ENCODE assay signal across 9 mouse cellular contexts in the genomic region with DNA sequence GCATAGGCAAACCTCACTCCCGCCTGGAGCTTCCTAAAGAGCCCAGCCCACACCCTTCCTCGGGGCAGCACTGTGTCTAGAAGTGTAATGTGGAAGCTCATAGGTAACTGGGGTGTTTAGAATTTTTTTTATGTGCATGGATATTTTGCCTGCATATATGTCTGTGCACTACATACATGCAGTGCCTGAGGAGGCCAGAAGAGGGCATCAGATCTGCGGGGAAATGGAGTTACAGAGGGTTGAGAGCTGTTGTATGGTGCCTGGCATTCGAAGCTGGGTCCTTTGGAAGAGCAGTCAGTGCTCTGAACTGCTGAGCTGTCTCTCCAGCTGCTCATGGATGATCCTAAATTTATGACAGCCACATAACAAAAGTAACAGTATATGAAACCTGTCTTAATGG. TPM values are rescaled to one million over a fixed set of nuclear protein-coding genes. Genes with fewer than 3 reads are reported as not detected.
DNase-seq lines count a peak whose midpoint lies in the region; ATAC-seq and TF ChIP-seq lines count a peak whose summit lies in the region.
"Had no signal": no experiment of that assay in that cellular context is flagged by ENCODE, and none has a peak within 500 bp of the region (broad histone marks: within the 10 kb centered on the region; RNA-seq: fewer than 3 reads in every experiment).

No protein-coding gene starts in this region.

- no peak for TF ChIP-seq POLR2A in olfactory bulb, adult 2 months (IDR thresholded peaks at IDR 0.05; ENCODE audit: insufficient read depth, low read depth, low read length)

- no peaks in the 10 kb centered on the region for H3K4me1 ChIP-seq in intestine, postnatal 0 days (replicated peaks; ENCODE audit: control insufficient read depth, insufficient read depth, low read length)
- H3K4me1 ChIP-seq in intestine, embryonic 15.5 days (replicated peaks): no peaks in the 10 kb centered on the region
- peaks cover 7% of the 10 kb centered on the region; the same call in 1 of the 2 replicates for H3K4me1 ChIP-seq in olfactory bulb, adult 2 months (ENCODE audit: control insufficient read depth, insufficient read depth, low read length)

- no peak overlapping the region for H3K9ac ChIP-seq in intestine, postnatal 0 days (ENCODE audit: low read depth, low read length)
- no peak overlapping the region for H3K9ac ChIP-seq in intestine, embryonic 15.5 days
- H3K9ac ChIP-seq: liver, embryonic 15.5 days had no signal

- DNase-seq in A20 (ENCODE audit: low read depth, low spot score) (peak; percentile 67), ES-CJ7 (ENCODE audit: low read depth, low spot score) (peak; percentile 61)
- peak; percentile 82 to 86 for DNase-seq in cerebellum, postnatal 10 days
- DNase-seq in kidney, postnatal 36 days: peak; percentile 17 to 76
- DNase-seq in Muller cell, postnatal 12 days (ENCODE audit: inconsistent ontology term): no peak

- no peaks in the 10 kb centered on the region for H3K9me3 ChIP-seq in intestine, postnatal 0 days (ENCODE audit: control insufficient read depth)
- no peaks in the 10 kb centered on the region for H3K9me3 ChIP-seq in intestine, embryonic 15.5 days
- H3K9me3 ChIP-seq: liver, embryonic 15.5 days had no signal

- peaks cover 17% of the 10 kb centered on the region for H3K36me3 ChIP-seq in intestine, postnatal 0 days (ENCODE audit: control insufficient read depth, insufficient read depth)
- H3K36me3 ChIP-seq in intestine, embryonic 15.5 days: no peaks in the 10 kb centered on the region

- no peak for ATAC-seq in intestine, postnatal 0 days
- ATAC-seq in intestine, embryonic 15.5 days: no peak

- no peak overlapping the region for H3K4me2 ChIP-seq in intestine, postnatal 0 days (replicated peaks; ENCODE audit: low read depth)
- H3K4me2 ChIP-seq in intestine, embryonic 15.5 days (replicated peaks): no peak overlapping the region
- H3K4me2 ChIP-seq: liver, embryonic 15.5 days had no signal

- no peaks in the 10 kb centered on the region for H3K27me3 ChIP-seq in intestine, postnatal 0 days (replicated peaks; ENCODE audit: control insufficient read depth, insufficient read depth, low read length)
- no peaks in the 10 kb centered on the region for H3K27me3 ChIP-seq in intestine, embryonic 15.5 days (replicated peaks)
- H3K27me3 ChIP-seq: liver, embryonic 15.5 days had no signal

- no peak overlapping the region for H3K27ac ChIP-seq in intestine, postnatal 0 days (ENCODE audit: low read depth, low read length)
- H3K27ac ChIP-seq in intestine, embryonic 15.5 days: no peak overlapping the region
- H3K27ac ChIP-seq in olfactory bulb, adult 2 months (ENCODE audit: insufficient read depth, low read depth, low read length): no peak overlapping the region
- H3K27ac ChIP-seq: liver, embryonic 15.5 days had no signal

- 60% methylated on average over 4 of the region's 4 CpGs for WGBS in intestine, postnatal 0 days
- WGBS in intestine, embryonic 15.5 days: 67% methylated on average over 4 of the region's 4 CpGs
- 66% methylated on average over 4 of the region's 4 CpGs for WGBS in olfactory bulb, adult 2 months

- no peak overlapping the region for H3K4me3 ChIP-seq in intestine, postnatal 0 days (ENCODE audit: low read depth, low read length)
- no peak overlapping the region for H3K4me3 ChIP-seq in intestine, embryonic 15.5 days (replicated peaks)
- no peak overlapping the region for H3K4me3 ChIP-seq in olfactory bulb, adult 2 months (ENCODE audit: insufficient read depth, low read depth, low read length)
- H3K4me3 ChIP-seq: liver, embryonic 15.5 days had no signal

- TF ChIP-seq CTCF in intestine, postnatal 0 days (IDR thresholded peaks at IDR 0.05; ENCODE audit: low read depth): peak; percentile 75
- TF ChIP-seq CTCF in olfactory bulb, adult 2 months (IDR thresholded peaks at IDR 0.05; ENCODE audit: insufficient read depth, low read depth, low read length): 0 out of 2 replicates have a peak, but pooled peaks have one; percentile 8

RNA-seq across cellular contexts. Expression of a gene that starts 44.4 kb away (rescaled TPM):
- polyA plus RNA-seq in intestine, postnatal 0 days (2015; fragmentation: Nextera tagmentation; extraction: Ambion mirVana): 111 and 113 TPM in 2 replicates
- 45.1 and 51.8 TPM in 2 replicates for polyA plus RNA-seq in intestine, embryonic 15.5 days (2015; fragmentation: Nextera tagmentation; extraction: Ambion mirVana)
- not detected in 2 replicates for polyA plus RNA-seq in olfactory bulb, adult 2 months (2012; ENCODE audit: insufficient read depth, insufficient read length, low replicate concordance, missing spikeins)
